Mouse (Mus musculus) embryonic facial prominence, embryonic 13.5 days (tissue): ENCODE data around the gene Ppp1cb. TPM values are rescaled to one million over a fixed set of nuclear protein-coding genes. Genes with fewer than 3 reads are reported as not detected.
A peak's percentile ranks its signal among the peaks of the same experiment; 100 is the strongest.

Experiments used
- ATAC-seq: fragments of 200-750 bp; cut with Nextera tagmentation; 2 replicates; pipeline ENCODE4 v1.8.0; 2017; ENCODE audit warnings: low read depth; ENCODE audit not compliant: insufficient number of reproducible peaks, insufficient read depth, low FRiP score, low TSS enrichment
- H3K27ac ChIP-seq: fragments of 300-500 bp; sonication (generic); 2 replicates; pipeline ENCODE4 v1.5.1; 2015; ENCODE audit warnings: moderate library complexity, mild to moderate bottlenecking, inconsistent platforms
- H3K27me3 ChIP-seq: fragments of 300-500 bp; sonication (generic); 2 replicates; pipeline ENCODE4 v1.6.1; 2015; ENCODE audit warnings: mild to moderate bottlenecking, inconsistent platforms
- H3K36me3 ChIP-seq: fragments of 300-500 bp; sonication (generic); 2 replicates; pipeline ENCODE4 v1.6.1; 2015; ENCODE audit warnings: mild to moderate bottlenecking, inconsistent platforms
- H3K4me1 ChIP-seq: fragments of 300-500 bp; sonication (generic); 2 replicates; pipeline ENCODE4 v1.6.1; 2015; ENCODE audit warnings: inconsistent platforms
- H3K4me2 ChIP-seq: fragments of 300-500 bp; sonication (generic); 2 replicates; pipeline ENCODE4 v1.6.1; 2015; ENCODE audit warnings: moderate library complexity, mild to moderate bottlenecking, inconsistent platforms
- H3K4me3 ChIP-seq: fragments of 300-500 bp; sonication (generic); 2 replicates; pipeline ENCODE4 v1.5.1; 2015; ENCODE audit warnings: mild to moderate bottlenecking, inconsistent platforms
- H3K9ac ChIP-seq: fragments of 300-500 bp; sonication (generic); 2 replicates; pipeline ENCODE4 v1.6.1; 2015; ENCODE audit warnings: mild to moderate bottlenecking, inconsistent platforms
- H3K9me3 ChIP-seq: fragments of 300-500 bp; sonication (generic); 2 replicates; pipeline ENCODE4 v1.6.1; 2016; ENCODE audit warnings: inconsistent platforms
- WGBS: fragments of 180-500 bp; shearing (Covaris S2); methylation state at CpG from one replicate; pipeline ENCODE4 v1.1.7; 2015; ENCODE audit warnings: mixed read lengths; 5-methylcytosine and 5-hydroxymethylcytosine counted together
- polyA plus RNA-seq: library from polyadenylated mRNA; unstranded; fragments of >200 nt; fragmentation: Nextera tagmentation; extraction: Ambion mirVana; gene quantifications from 2 replicates; pipeline ENCODE4 v1.2.1, GENCODE M21; 2015

Gene Ppp1cb
- polyA plus RNA-seq, 1 experiment from 2014 or later, result 199 TPM

- no peak for ATAC-seq
- Histone ChIP-seq H3K4me1 (no peaks in the 10 kb centered on the region), H3K27me3 (no peaks in the 10 kb centered on the region), H3K4me3 (no peak overlapping the region), H3K9me3 (no peaks in the 10 kb centered on the region), H3K9ac (no peak overlapping the region), H3K27ac (no peak overlapping the region), H3K36me3 (no peaks in the 10 kb centered on the region), H3K4me2 (no peak overlapping the region)
- 50% methylated on average over 5 of the region's 5 CpGs for WGBS
These were observed 12.2 kb upstream of the Ppp1cb start for GRCm38 (mm10) chr5:32446394-32446793.

GRCm38 (mm10) chr5:32446810-32447209 is 11.8 kb upstream of the Ppp1cb start:
- no peaks in the 10 kb centered on the region for H3K4me1 ChIP-seq
- H3K9ac ChIP-seq, result no peak overlapping the region
- H3K9me3 ChIP-seq, result no peaks in the 10 kb centered on the region
- no peak overlapping the region for H3K4me3 ChIP-seq
- H3K27ac ChIP-seq, result no peak overlapping the region
- no peak for ATAC-seq
- no peaks in the 10 kb centered on the region for H3K36me3 ChIP-seq
- H3K4me2 ChIP-seq, result no peak overlapping the region
- no peaks in the 10 kb centered on the region for H3K27me3 ChIP-seq

- peak overlapping the region; percentile 86 for H3K4me3 ChIP-seq
- no peaks in the 10 kb centered on the region for H3K27me3 ChIP-seq
- peak overlapping the region; percentile 99 for H3K27ac ChIP-seq
- peaks cover 9% of the 10 kb centered on the region; the same call in 1 of the 2 replicates for H3K4me1 ChIP-seq
- peak overlapping the region; percentile 60 for H3K4me2 ChIP-seq
- WGBS, result under 1% methylated on average over 49 of the region's 63 CpGs
- peak; percentile 68 for ATAC-seq
- H3K9ac ChIP-seq, result peak overlapping the region; percentile 99
- H3K9me3 ChIP-seq, result no peaks in the 10 kb centered on the region
- H3K36me3 ChIP-seq, result no peaks in the 10 kb centered on the region
These were observed 723 bp downstream of the Ppp1cb start for GRCm38 (mm10) chr5:32459251-32459881.

GRCm38 (mm10) chr5:32459882-32460751 is 1.5 kb downstream of the Ppp1cb start:
- peak overlapping the region; percentile 99 for H3K9ac ChIP-seq
- H3K27me3 ChIP-seq, result no peaks in the 10 kb centered on the region
- WGBS, result under 1% methylated on average over 19 of the region's 19 CpGs
- H3K36me3 ChIP-seq, result no peaks in the 10 kb centered on the region
- no peaks in the 10 kb centered on the region for H3K9me3 ChIP-seq
- H3K4me3 ChIP-seq, result peak overlapping the region; percentile 86
- no peak for ATAC-seq
- peak overlapping the region; percentile 60 for H3K4me2 ChIP-seq
- peak overlapping the region; percentile 99 for H3K27ac ChIP-seq
- peaks cover 9% of the 10 kb centered on the region; the same call in 1 of the 2 replicates for H3K4me1 ChIP-seq

GRCm38 (mm10) chr5:32460973-32461372 is 2.3 kb downstream of the Ppp1cb start:
- Histone ChIP-seq H3K9me3 (no peaks in the 10 kb centered on the region), H3K9ac (peak overlapping the region; percentile 4; the same call in 1 of the 2 replicates), H3K27ac (no peak overlapping the region), H3K36me3 (no peaks in the 10 kb centered on the region), H3K4me1 (peaks cover 9% of the 10 kb centered on the region; the same call in 1 of the 2 replicates), H3K4me3 (peak overlapping the region; percentile 24), H3K27me3 (no peaks in the 10 kb centered on the region), H3K4me2 (peak overlapping the region; percentile 49)
- WGBS, result 44% methylated on average over 2 of the region's 2 CpGs
- no peak for ATAC-seq

- peaks cover 7% of the 10 kb centered on the region; the same call in 1 of the 2 replicates for H3K4me1 ChIP-seq
- H3K9ac ChIP-seq, result no peak overlapping the region
- no peak overlapping the region for H3K27ac ChIP-seq
- no peaks in the 10 kb centered on the region for H3K9me3 ChIP-seq
- H3K4me2 ChIP-seq, result no peak overlapping the region
- H3K27me3 ChIP-seq, result no peaks in the 10 kb centered on the region
- no peaks in the 10 kb centered on the region; the same call in 1 of the 2 replicates for H3K36me3 ChIP-seq
- H3K4me3 ChIP-seq, result no peak overlapping the region
- 86% methylated on average over 4 of the region's 4 CpGs for WGBS
- ATAC-seq, result no peak
These were observed 13.8 kb downstream of the Ppp1cb start for GRCm38 (mm10) chr5:32472332-32473028.

- H3K4me1 ChIP-seq, result peaks cover 7% of the 10 kb centered on the region; the same call in 1 of the 2 replicates
- H3K36me3 ChIP-seq, result no peaks in the 10 kb centered on the region; the same call in 1 of the 2 replicates
- ATAC-seq, result no peak
- H3K27me3 ChIP-seq, result no peaks in the 10 kb centered on the region
- H3K4me3 ChIP-seq, result no peak overlapping the region
- H3K27ac ChIP-seq, result no peak overlapping the region
- no peaks in the 10 kb centered on the region for H3K9me3 ChIP-seq
- H3K9ac ChIP-seq, result no peak overlapping the region
- H3K4me2 ChIP-seq, result no peak overlapping the region
- WGBS, result 85% methylated on average over 2 of the region's 2 CpGs
These were observed 14.3 kb downstream of the Ppp1cb start for GRCm38 (mm10) chr5:32473029-32473352.

- no peak for ATAC-seq
- H3K36me3 ChIP-seq, result peaks cover 31% of the 10 kb centered on the region
- H3K27ac ChIP-seq, result no peak overlapping the region
- no peak overlapping the region for H3K4me3 ChIP-seq
- H3K9ac ChIP-seq, result no peak overlapping the region
- H3K4me2 ChIP-seq, result no peak overlapping the region
- peaks cover 7% of the 10 kb centered on the region; the same call in 1 of the 2 replicates for H3K4me1 ChIP-seq
- no peaks in the 10 kb centered on the region for H3K27me3 ChIP-seq
- H3K9me3 ChIP-seq, result no peaks in the 10 kb centered on the region
These were observed 17.9 kb downstream of the Ppp1cb start for GRCm38 (mm10) chr5:32476501-32476900.

GRCm38 (mm10) chr5:32478972-32479371 is 20.3 kb downstream of the Ppp1cb start:
- Histone ChIP-seq H3K9ac (no peak overlapping the region), H3K27ac (no peak overlapping the region), H3K36me3 (peaks cover 45% of the 10 kb centered on the region), H3K4me2 (no peak overlapping the region), H3K4me1 (peaks cover 5% of the 10 kb centered on the region; the same call in 1 of the 2 replicates), H3K27me3 (no peaks in the 10 kb centered on the region), H3K4me3 (no peak overlapping the region), H3K9me3 (no peaks in the 10 kb centered on the region)
- no peak for ATAC-seq
- WGBS, result 86% methylated on average over 4 of the region's 4 CpGs

GRCm38 (mm10) chr5:32485430-32485829 is 26.8 kb downstream of the Ppp1cb start:
- no peaks in the 10 kb centered on the region for H3K9me3 ChIP-seq
- H3K4me1 ChIP-seq, result no peaks in the 10 kb centered on the region
- H3K4me3 ChIP-seq, result no peak overlapping the region
- no peak overlapping the region for H3K4me2 ChIP-seq
- H3K27ac ChIP-seq, result no peak overlapping the region
- H3K9ac ChIP-seq, result no peak overlapping the region
- H3K27me3 ChIP-seq, result no peaks in the 10 kb centered on the region
- no peak for ATAC-seq
- WGBS, result 86% methylated on average over 3 of the region's 3 CpGs
- peaks cover 85% of the 10 kb centered on the region for H3K36me3 ChIP-seq

GRCm38 (mm10) chr5:32488044-32488443 is 29.4 kb downstream of the Ppp1cb start:
- H3K27ac ChIP-seq, result no peak overlapping the region
- no peak overlapping the region for H3K4me2 ChIP-seq
- no peaks in the 10 kb centered on the region for H3K4me1 ChIP-seq
- H3K36me3 ChIP-seq, result peaks cover 81% of the 10 kb centered on the region
- no peak for ATAC-seq
- no peaks in the 10 kb centered on the region for H3K9me3 ChIP-seq
- no peak overlapping the region for H3K4me3 ChIP-seq
- WGBS, result 93% methylated on average over 2 of the region's 2 CpGs
- H3K9ac ChIP-seq, result no peak overlapping the region
- no peaks in the 10 kb centered on the region for H3K27me3 ChIP-seq
